Mouse (Mus musculus): Measurements from ENCODE around the gene Ermp1. TPM values are rescaled to one million over a fixed set of nuclear protein-coding genes. Genes with fewer than 3 reads are reported as not detected.
A peak's percentile ranks its signal among the peaks of the same experiment; 100 is the strongest.

Ermp1 gene
- polyA plus RNA-seq, 1 experiment, result 8.8 TPM

- peaks cover 22% of the 10 kb centered on the region for H3K36me3 ChIP-seq (ENCODE audit: control insufficient read depth, insufficient read depth)
- TF ChIP-seq CTCF (IDR thresholded peaks at IDR 0.05; ENCODE audit: control insufficient read depth, insufficient read depth, insufficient read length) (no peak), CEBPB (IDR thresholded peaks at IDR 0.05; ENCODE audit: low read depth) (no peak), MYOG (IDR thresholded peaks at IDR 0.05; ENCODE audit: control insufficient read depth, extremely low read depth, insufficient read length) (no peak), USF1 (IDR thresholded peaks at IDR 0.05; ENCODE audit: low read depth) (no peak), FOSL1 (IDR thresholded peaks at IDR 0.05; ENCODE audit: insufficient read depth, low read length, poor library complexity, severe bottlenecking) (no peak), MYOD1 (IDR thresholded peaks at IDR 0.05; ENCODE audit: control insufficient read depth, insufficient read length, low read depth) (no peak), MAX (IDR thresholded peaks at IDR 0.05) (no peak)
- no peak overlapping the region for H3ac ChIP-seq (ENCODE audit: control insufficient read depth, insufficient read length, low read depth)
These were observed 37.3 kb downstream of the Ermp1 start for GRCm38 (mm10) chr19:29610907-29611306.

DNA sequence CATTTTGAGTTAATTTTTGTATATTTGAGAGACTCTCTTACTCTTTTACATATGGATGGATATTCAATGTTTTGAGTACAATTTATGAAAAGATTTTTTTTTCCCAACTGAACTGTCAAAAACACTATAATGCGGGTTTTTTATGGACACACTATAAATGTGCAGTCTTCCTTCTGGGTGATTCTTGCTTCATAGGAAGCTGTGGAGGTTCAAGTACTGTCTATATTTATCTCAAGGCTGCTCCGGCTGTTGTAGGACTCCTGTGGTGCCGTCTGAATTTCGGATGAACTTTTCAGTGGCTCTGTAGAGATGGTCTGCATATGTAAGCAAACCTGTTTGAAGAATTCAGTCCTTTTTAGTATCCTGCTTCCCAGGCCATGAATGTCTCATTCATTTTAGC lies 40.0 kb downstream of the Ermp1 start:
- Histone ChIP-seq H3K79me2 (ENCODE audit: control insufficient read depth, insufficient read depth) (no peaks in the 10 kb centered on the region), H3ac (ENCODE audit: control insufficient read depth, insufficient read length, low read depth) (no peak overlapping the region), H3K36me3 (ENCODE audit: control insufficient read depth, insufficient read depth) (peaks cover 23% of the 10 kb centered on the region), H3K79me3 (ENCODE audit: low read depth) (no peaks in the 10 kb centered on the region), H3K4me3 (ENCODE audit: insufficient read depth, poor library complexity, severe bottlenecking) (no peak overlapping the region), H3K27me3 (ENCODE audit: control insufficient read depth, insufficient read depth, insufficient read length) (no peaks in the 10 kb centered on the region)
- TF ChIP-seq MYOD1 (IDR thresholded peaks at IDR 0.05; ENCODE audit: control insufficient read depth, insufficient read length, low read depth), result no peak
- TF ChIP-seq USF1 (IDR thresholded peaks at IDR 0.05; ENCODE audit: low read depth), result no peak
- TF ChIP-seq MYOG (IDR thresholded peaks at IDR 0.05; ENCODE audit: control insufficient read depth, extremely low read depth, insufficient read length), result no peak
- no peak for TF ChIP-seq FOSL1 (IDR thresholded peaks at IDR 0.05; ENCODE audit: insufficient read depth, low read length, poor library complexity, severe bottlenecking)
- no peak for TF ChIP-seq MAX (IDR thresholded peaks at IDR 0.05)
- no peak for TF ChIP-seq CEBPB (IDR thresholded peaks at IDR 0.05; ENCODE audit: low read depth)
- TF ChIP-seq CTCF (IDR thresholded peaks at IDR 0.05; ENCODE audit: control insufficient read depth, insufficient read depth, insufficient read length), result no peak

More at GRCm38 (mm10) chr19:29610907-29611306, 37.3 kb downstream of the Ermp1 start:
- H3K4me3 ChIP-seq (ENCODE audit: insufficient read depth, poor library complexity, severe bottlenecking), result no peak overlapping the region
- H3K27me3 ChIP-seq (ENCODE audit: control insufficient read depth, insufficient read depth, insufficient read length), result no peaks in the 10 kb centered on the region
- no peaks in the 10 kb centered on the region for H3K79me2 ChIP-seq (ENCODE audit: control insufficient read depth, insufficient read depth)
- no peaks in the 10 kb centered on the region for H3K79me3 ChIP-seq (ENCODE audit: low read depth)

DNA sequence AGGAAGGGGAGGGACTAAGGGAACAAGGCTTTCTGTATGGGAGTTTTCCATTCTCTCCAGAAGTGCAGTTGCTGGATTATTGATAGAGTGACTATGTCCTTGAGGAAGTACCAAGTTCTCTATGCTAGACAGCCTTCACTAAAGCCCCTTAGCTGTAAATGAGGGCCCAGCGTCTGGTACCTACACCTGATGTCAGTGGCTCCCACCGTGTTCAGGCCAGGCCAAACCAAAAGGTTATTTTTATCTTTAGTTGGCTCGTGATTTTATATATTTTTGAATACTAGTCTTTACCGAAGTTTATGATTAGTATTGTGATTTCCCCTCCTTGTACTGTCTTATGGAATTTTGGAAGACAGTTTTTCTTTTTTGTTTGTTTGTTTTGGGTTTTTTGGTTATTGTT lies 40.7 kb downstream of the Ermp1 start:
- H3K36me3 ChIP-seq (ENCODE audit: control insufficient read depth, insufficient read depth), result peaks cover 25% of the 10 kb centered on the region
- H3ac ChIP-seq (ENCODE audit: control insufficient read depth, insufficient read length, low read depth), result no peak overlapping the region
- H3K27me3 ChIP-seq (ENCODE audit: control insufficient read depth, insufficient read depth, insufficient read length), result no peaks in the 10 kb centered on the region
- no peaks in the 10 kb centered on the region for H3K79me3 ChIP-seq (ENCODE audit: low read depth)
- TF ChIP-seq MAX (IDR thresholded peaks at IDR 0.05) (no peak), CEBPB (IDR thresholded peaks at IDR 0.05; ENCODE audit: low read depth) (no peak), MYOD1 (IDR thresholded peaks at IDR 0.05; ENCODE audit: control insufficient read depth, insufficient read length, low read depth) (no peak), MYOG (IDR thresholded peaks at IDR 0.05; ENCODE audit: control insufficient read depth, extremely low read depth, insufficient read length) (no peak), FOSL1 (IDR thresholded peaks at IDR 0.05; ENCODE audit: insufficient read depth, low read length, poor library complexity, severe bottlenecking) (no peak), USF1 (IDR thresholded peaks at IDR 0.05; ENCODE audit: low read depth) (no peak), CTCF (IDR thresholded peaks at IDR 0.05; ENCODE audit: control insufficient read depth, insufficient read depth, insufficient read length) (no peak)
- H3K4me3 ChIP-seq (ENCODE audit: insufficient read depth, poor library complexity, severe bottlenecking), result no peak overlapping the region
- H3K79me2 ChIP-seq (ENCODE audit: control insufficient read depth, insufficient read depth), result no peaks in the 10 kb centered on the region

DNA sequence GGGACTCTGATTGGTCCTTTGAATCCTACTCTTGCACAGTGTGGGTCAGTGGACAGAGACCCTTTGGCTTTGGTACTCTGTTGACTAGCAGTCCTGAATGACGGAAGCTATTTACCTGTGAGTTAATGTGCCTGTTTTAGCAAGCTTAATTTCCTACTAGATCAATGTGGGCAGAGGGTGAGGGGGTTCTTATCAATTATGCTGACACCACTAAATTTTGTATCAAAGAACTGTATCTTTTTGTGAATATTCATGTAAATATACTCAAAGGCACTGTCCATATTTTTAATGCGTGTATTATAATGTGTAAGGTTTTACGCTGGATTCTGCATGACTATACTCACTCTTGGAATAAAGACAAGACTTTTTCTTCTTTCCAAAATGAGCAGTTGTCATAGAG lies 43.6 kb downstream of the Ermp1 start:
- Histone ChIP-seq H3K27me3 (ENCODE audit: control insufficient read depth, insufficient read depth, insufficient read length) (no peaks in the 10 kb centered on the region), H3K36me3 (ENCODE audit: control insufficient read depth, insufficient read depth) (peaks cover 41% of the 10 kb centered on the region), H3ac (ENCODE audit: control insufficient read depth, insufficient read length, low read depth) (no peak overlapping the region), H3K4me3 (ENCODE audit: insufficient read depth, poor library complexity, severe bottlenecking) (no peak overlapping the region), H3K79me3 (ENCODE audit: low read depth) (no peaks in the 10 kb centered on the region), H3K79me2 (ENCODE audit: control insufficient read depth, insufficient read depth) (no peaks in the 10 kb centered on the region)
- TF ChIP-seq MYOG (IDR thresholded peaks at IDR 0.05; ENCODE audit: control insufficient read depth, extremely low read depth, insufficient read length) (no peak), FOSL1 (IDR thresholded peaks at IDR 0.05; ENCODE audit: insufficient read depth, low read length, poor library complexity, severe bottlenecking) (no peak)

GRCm38 (mm10) chr19:29603548-29604353 lies 44.5 kb downstream of the Ermp1 start:
- no peak overlapping the region for H3K4me3 ChIP-seq (ENCODE audit: insufficient read depth, poor library complexity, severe bottlenecking)
- H3K27me3 ChIP-seq (ENCODE audit: control insufficient read depth, insufficient read depth, insufficient read length), result no peaks in the 10 kb centered on the region
- no peaks in the 10 kb centered on the region for H3K79me3 ChIP-seq (ENCODE audit: low read depth)
- H3ac ChIP-seq (ENCODE audit: control insufficient read depth, insufficient read length, low read depth), result no peak overlapping the region
- no peaks in the 10 kb centered on the region for H3K79me2 ChIP-seq (ENCODE audit: control insufficient read depth, insufficient read depth)
- peaks cover 42% of the 10 kb centered on the region for H3K36me3 ChIP-seq (ENCODE audit: control insufficient read depth, insufficient read depth)
- no peak for TF ChIP-seq MYOG (IDR thresholded peaks at IDR 0.05; ENCODE audit: control insufficient read depth, extremely low read depth, insufficient read length)
- TF ChIP-seq FOSL1 (IDR thresholded peaks at IDR 0.05; ENCODE audit: insufficient read depth, low read length, poor library complexity, severe bottlenecking), result peak; percentile 37

- TF ChIP-seq CEBPB (IDR thresholded peaks at IDR 0.05; ENCODE audit: low read depth) (no peak), CTCF (IDR thresholded peaks at IDR 0.05; ENCODE audit: control insufficient read depth, insufficient read depth, insufficient read length) (no peak), FOSL1 (IDR thresholded peaks at IDR 0.05; ENCODE audit: insufficient read depth, low read length, poor library complexity, severe bottlenecking) (no peak), MYOD1 (IDR thresholded peaks at IDR 0.05; ENCODE audit: control insufficient read depth, insufficient read length, low read depth) (no peak), MYOG (IDR thresholded peaks at IDR 0.05; ENCODE audit: control insufficient read depth, extremely low read depth, insufficient read length) (no peak), MAX (IDR thresholded peaks at IDR 0.05) (no peak)
- H3K79me3 ChIP-seq (ENCODE audit: low read depth), result no peaks in the 10 kb centered on the region
- H3K79me2 ChIP-seq (ENCODE audit: control insufficient read depth, insufficient read depth), result no peaks in the 10 kb centered on the region
- H3K36me3 ChIP-seq (ENCODE audit: control insufficient read depth, insufficient read depth), result peaks cover 49% of the 10 kb centered on the region
- no peak overlapping the region for H3K4me3 ChIP-seq (ENCODE audit: insufficient read depth, poor library complexity, severe bottlenecking)
- H3K27me3 ChIP-seq (ENCODE audit: control insufficient read depth, insufficient read depth, insufficient read length), result no peaks in the 10 kb centered on the region
- no peak overlapping the region for H3ac ChIP-seq (ENCODE audit: control insufficient read depth, insufficient read length, low read depth)
These were observed 49.2 kb downstream of the Ermp1 start for GRCm38 (mm10) chr19:29598981-29599380.

Measured in C2C12 (cell line).